Mouse (Mus musculus) gastrocnemius, postnatal 4 days (tissue): ENCODE data around the gene Nemp1. TPM values are rescaled to one million over a fixed set of nuclear protein-coding genes. Genes with fewer than 3 reads are reported as not detected.

Source experiments
- DNase-seq, 2 experiments: peaks; one replicate each; pipeline ENCODE4 v3.0.0; 2021 to 2022; ENCODE audit warnings: low spot score in 2 of 2, mixed read lengths in 2 of 2
- total RNA-seq, 2 experiments: library from RNA; stranded (reverse); gene quantifications; 2 replicates each; pipeline ENCODE4 v1.2.3; 2021

The Nemp1 gene
- total RNA-seq, 2 experiments from 2014 or later: 6.0 to 7.3 TPM

GRCm38 (mm10) chr10:127712736-127713135, 46.0 kb downstream of the Nemp1 start:
- no peak for DNase-seq

- DNase-seq: peak in 1 of 2 experiments; percentile 20
Observed at GRCm38 (mm10) chr10:127721671-127722418, 55.1 kb downstream of the Nemp1 start.

- no peak for DNase-seq
Observed at GRCm38 (mm10) chr10:127724178-127724577, 57.5 kb downstream of the Nemp1 start, which contains the start of gene Tac2. Gene Tac2 (plus strand): TSS chr10:127724478.

- no peak for DNase-seq
Observed at GRCm38 (mm10) chr10:127725136-127725535, 58.4 kb downstream of the Nemp1 start.

DNA sequence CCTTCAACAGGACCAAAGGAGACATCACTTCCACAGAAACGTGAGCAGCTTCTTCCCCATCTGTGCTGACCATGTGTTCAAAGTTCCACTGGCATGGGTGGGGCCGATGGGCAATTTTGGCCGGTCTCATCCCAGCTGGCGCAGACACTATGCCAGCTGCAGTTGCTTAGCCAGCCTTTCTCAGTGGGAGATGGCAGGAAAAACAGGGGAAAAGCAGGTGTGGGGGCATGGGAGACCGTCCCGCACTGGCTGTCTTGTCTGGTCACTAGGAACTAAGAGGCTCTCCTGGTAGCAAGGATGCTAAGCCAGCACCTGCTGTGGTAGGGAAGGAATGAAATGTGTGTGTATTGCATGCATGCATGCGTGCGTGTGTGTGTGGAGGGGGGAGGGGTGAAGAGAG, 61.7 kb downstream of the Nemp1 start:
- no peak for DNase-seq

DNA sequence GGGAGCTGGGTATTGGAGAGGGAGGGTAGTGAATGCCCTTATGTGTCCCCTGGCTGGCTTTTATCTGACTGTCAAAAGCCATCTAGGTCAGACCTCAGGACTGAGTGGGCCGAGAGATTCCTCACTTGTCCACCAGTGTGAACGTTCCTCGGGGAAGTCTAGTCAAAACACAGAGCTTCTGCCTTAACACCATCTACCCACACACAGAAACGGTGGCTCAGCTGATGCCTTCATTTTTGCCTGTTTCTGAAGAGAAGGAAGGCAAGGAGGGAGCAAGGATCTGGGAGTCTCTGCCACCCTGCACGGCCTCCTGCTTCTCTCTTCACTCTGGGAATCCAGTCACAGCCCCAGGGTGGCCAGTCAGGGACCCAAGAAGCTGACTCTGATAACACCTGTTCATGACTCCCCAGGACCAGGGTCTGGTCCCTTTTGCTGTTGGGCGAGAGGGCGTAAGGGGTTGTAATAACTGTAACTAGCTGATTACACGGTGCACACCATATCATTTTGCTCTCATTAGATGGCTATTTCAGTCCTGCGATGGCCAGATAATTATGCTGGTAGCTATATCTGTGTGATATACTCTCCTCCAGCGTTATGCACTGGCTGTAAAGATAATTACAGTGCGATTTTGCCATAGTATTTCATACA, 63.7 kb downstream of the Nemp1 start:
- DNase-seq: no peak

DNA sequence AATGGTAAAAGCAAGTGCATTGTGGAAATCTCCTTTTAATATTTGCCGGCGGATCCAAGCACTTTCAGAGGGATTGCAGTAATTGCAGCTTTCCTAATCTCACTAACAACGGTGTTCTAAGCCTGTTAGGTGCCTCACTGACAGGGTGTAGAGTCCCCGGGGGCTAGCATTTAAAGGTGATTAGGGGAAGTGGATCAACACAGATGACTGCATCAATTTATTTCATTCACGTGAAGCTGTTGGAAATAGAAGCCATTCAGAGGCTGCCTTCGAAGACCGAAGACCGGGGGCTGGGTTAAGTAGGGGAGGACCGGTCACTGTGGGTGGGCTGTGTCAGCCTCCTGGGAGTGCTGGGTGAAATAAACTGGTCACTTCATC, 64.2 kb downstream of the Nemp1 start:
- no peak for DNase-seq

GRCm38 (mm10) chr10:127731397-127731796, 64.7 kb downstream of the Nemp1 start:
- DNase-seq: no peak

- DNase-seq: no peak
Observed at GRCm38 (mm10) chr10:127734434-127734833, 67.7 kb downstream of the Nemp1 start.

DNA sequence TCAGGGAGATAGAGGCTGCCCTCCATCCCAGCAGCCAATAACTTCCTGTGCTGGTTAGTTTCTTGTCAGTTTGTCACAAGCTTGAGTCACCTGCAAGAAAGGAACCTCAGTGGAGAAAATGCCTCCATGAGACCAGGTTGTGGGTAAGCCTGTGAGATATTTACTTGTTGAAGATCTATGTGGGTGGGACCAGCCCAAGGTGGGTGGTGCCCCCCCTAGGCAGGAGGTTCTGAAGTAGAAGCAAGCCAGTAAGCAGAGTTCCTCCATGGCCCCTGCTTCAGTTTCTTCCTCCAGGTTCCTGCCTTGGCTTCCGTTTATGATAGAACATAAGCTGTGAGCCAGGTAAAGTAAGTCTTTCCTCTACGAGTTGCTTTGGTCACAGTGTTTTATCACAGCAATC, 69.6 kb downstream of the Nemp1 start:
- DNase-seq: no peak

DNA sequence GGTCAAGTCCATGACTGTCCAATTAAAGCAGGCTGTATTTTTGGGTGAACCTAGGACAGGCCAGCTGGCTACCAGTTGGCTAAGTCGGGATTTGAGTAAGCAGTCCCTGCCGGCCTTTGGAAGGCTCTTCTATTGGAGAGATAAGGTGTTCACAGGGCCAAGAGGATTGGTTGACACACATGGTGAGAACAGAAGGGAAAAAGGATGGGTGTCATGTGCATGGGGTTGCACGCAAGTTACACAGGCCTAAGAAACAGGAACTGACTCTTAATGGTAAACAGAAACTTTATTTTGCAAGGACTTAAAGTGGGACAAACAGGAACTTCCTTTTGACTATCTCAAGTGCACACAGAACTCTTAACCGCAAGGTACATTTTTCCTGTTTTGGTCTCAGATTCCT, 70.2 kb downstream of the Nemp1 start:
- no peak for DNase-seq

DNA sequence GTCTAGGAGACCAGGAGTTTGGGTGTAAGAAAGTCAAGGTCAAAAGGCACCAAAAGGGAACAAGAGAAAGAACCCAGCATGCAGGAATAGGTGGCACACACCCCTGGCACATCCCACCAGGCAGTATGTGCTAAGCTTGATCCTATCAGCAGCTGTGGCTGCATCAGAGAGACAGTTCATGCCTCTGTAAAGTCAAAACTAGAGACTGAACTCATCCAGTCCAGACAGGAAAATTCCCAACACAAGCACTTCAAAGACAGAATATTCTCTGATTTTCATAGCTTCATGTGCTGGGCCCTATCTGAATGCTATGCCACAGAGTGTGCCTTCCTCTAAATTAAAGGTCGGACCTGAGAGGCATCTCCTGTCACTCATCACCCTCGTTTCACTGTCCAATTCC, 70.9 kb downstream of the Nemp1 start:
- no peak for DNase-seq

DNA sequence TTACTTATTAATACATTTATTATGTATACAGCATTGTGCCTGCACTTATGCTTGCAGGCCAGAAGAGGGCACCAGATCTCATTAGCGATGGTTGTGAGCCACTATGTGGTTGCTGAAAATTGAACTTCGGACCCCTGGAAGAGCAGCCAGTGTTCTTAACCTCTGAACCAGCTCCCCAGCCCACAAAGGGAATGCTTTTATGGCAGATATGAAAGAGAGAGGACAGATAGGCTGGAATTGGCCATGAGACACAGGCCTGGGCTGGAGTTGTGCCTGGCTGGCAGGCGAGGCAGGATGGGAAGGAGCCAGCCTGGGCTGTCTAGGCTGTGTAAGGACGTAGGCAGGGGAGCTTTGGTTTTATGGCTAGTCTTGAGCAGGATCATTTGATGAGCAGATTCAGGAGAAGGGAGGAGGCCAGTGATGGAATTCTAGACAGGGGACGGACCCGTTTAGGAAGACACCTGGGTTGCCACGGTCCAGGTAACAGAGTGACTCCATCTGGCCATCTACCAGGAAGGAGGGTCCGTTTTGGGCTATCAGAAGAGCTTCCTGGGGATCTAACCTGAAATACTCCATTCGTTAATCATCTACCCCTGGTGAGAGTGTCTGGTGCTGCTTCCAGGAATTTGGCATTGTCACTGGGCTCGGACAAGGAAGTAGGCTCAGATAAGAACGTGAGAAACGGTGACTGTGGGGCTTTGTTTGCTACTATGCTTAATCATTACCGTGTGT, 71.6 kb downstream of the Nemp1 start:
- no peak for DNase-seq

DNA sequence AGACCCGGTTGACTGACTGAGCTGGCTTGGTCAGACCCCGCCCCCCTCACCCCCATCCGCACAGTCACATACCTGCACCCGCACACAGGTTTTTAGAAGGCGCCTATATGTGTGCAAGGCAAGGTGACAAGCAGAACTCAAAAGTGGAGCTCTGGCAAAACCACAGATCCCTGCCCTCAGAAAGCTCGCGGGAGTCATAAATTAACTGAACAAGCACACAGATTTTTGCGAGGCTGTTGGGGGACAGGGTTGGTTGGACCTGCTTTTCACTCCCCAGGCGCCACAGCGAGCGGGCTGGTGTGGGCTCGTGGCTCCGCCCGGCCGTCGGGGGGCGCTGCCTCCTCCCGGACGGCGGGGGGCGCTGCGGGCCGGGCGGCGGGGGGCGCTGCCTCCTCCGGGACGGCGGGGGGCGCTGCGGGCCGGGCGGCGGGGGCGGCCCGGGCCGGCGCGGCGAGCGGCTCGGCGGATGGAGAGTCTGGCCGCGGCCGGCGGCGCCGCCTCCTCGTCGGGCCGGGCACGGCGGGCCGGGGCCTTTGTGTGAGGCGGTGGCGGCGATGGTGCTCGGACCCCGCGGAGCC, 72.5 kb downstream of the Nemp1 start, which contains the start of gene Zbtb39:
Zbtb39 (plus strand) TSS at position 456 of the 578 bp plus-strand sequence.
- peak; percentile 80 to 82 for DNase-seq

DNA sequence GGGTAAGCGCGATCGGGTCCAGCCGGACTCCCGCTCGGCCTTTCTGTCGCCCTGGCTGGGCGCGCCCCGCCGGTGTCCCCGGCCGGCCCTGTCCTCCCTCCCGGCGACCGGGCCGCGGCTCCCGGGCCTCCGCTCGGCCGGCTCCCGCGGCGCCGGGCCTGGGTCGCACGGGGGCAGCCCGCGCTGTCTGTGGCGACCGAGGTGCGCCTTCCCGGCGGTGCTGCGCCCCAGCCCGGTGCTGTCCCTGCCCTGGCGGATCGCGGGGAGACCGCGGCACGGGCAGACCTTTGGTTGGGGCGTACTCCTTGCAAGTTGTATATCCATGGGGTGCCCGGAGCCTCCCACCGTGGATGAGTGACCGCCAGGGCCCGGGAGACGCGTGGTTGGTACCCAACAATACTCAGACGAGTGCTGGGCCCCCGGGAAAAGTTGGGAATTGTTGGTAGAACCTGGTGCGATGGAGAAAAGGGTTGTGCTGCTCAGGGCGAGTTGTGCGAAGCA, 73.0 kb downstream of the Nemp1 start:
- DNase-seq: peak; percentile 31 to 38

- peak in 1 of 2 experiments; percentile 49 for DNase-seq
Observed at GRCm38 (mm10) chr10:127744661-127745060, 78.0 kb downstream of the Nemp1 start.

- no peak for DNase-seq
Observed at GRCm38 (mm10) chr10:127745886-127746285, 79.2 kb downstream of the Nemp1 start.

DNA sequence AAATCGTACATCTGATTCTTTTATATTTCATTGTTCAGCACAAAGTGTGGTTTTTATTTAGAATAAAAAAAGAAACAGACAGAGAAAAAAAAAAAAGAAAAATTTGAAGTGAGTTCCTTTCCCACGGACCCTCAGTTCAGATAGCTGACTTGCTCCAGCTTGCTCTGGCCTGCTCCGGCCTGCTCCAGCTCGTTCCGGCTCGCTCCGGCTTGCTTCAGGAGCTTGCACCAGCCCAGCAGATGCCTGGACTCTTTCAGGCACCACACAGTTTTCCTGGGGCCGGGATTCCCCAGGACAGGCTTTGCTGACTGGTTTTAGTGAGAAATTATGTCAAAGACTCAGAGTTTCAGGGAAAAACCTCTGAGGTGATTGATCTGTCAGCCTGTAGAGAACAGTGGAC, 80.6 kb downstream of the Nemp1 start:
- no peak for DNase-seq

DNA sequence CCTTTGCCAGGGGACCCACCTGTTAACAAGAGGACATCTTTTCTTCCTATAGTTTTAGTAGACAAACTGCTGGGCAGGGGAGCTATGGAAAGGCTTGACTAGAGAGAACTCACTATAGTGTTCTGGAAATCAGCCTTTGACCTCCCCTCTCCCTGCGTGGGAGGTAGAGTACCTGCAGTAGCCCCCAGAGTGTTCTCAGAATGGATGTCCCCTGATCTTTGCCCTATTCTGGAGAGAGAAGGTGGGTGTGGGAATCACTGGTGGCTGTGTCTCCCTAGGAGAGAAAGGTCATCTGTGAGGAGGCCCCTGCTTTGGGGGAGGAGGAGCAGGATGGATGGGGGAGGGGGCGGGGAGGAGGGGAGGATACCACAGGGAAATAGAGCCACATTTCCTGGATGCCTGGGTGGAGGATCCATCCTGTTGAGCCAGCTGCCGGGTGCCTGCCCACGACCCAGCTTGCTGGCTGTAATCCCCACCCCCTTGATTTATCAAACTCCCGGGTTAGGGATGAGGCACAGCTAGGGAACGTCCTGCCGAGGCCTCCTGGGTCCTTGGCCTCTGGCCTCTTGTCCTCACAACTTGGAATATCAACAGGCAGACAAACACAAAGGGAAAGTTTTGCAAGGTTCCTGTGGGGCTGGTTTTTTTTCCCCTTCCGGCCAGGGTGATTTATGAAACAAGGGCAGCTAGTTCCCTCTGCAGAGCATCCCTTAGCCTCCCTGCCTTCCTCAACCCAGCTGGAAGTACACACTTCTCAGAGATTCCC, 82.3 kb downstream of the Nemp1 start:
- peak in 1 of 2 experiments; percentile 8 for DNase-seq

DNA sequence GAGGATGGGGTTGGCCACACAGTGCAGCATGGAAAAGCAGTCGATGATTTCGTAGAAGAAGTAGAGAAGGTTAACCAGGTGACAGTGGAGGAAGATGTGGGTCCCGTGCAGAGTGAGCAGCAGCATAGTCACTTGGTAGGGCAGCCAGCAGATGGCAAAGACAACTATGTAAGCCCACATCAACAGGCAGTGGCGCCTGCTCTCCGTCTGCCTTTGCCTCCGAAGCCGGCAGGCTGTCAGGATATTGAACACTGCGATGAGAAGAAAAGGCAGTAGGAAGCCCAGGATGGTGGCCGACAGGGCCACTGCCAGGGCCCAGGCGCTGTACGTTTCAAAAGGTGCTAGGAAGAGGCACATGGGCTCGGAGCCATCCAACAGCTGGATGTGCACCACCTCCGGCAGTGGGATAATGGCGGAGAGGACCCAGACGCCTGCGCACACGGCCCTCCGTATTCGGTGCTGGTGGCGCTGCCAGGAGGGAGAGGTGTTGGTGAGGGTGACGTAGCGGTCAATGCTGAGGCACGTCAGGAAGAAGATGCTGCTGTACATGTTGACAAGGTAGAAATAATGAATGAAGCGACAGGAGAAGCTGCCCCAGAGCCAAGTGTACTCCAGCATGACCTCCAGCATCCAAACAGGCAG, 83.6 kb downstream of the Nemp1 start:
- DNase-seq: peak in 1 of 2 experiments; percentile 9
